Comparison of ENCODE assay signal across 8 mouse cellular contexts in the genomic region with DNA sequence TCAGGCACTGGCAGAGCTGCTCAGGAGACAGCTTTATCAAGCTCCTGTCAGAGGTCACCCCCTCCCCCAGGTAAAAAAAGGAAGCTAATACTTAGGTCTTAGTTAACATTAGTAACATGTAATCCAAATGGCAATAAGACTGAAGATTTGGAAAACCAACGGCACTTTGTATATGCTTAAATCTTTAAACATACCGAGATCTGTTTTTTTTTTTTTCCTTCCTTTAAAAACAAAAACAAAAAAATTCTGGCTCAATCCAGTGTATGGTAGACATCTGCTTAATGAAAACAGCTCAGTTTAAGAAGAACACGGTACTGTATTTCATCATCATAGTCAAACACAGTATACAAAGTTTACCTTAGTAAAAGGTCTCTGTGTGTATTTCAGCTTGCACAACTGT. TPM values are rescaled to one million over a fixed set of nuclear protein-coding genes. Genes with fewer than 3 reads are reported as not detected.
DNase-seq lines count a peak whose midpoint lies in the region; ATAC-seq lines count a peak whose summit lies in the region.

A gene (plus strand): TSS at position 301 of the 400 bp plus-strand sequence.

- peak within 1 kb of the TSS; percentile 87 for H3K4me2 ChIP-seq in forebrain, embryonic 11.5 days (ENCODE audit: low read depth, low read length, severe bottlenecking)
- peak within 1 kb of the TSS; percentile 92 for H3K4me2 ChIP-seq in intestine, embryonic 14.5 days (ENCODE audit: low read length)
- H3K4me2 ChIP-seq in midbrain, embryonic 13.5 days (replicated peaks) = peak within 1 kb of the TSS; percentile 95

- 64% methylated on average over 3 of the region's 3 CpGs for WGBS in forebrain, embryonic 11.5 days
- 36% methylated on average over 3 of the region's 3 CpGs for WGBS in intestine, embryonic 14.5 days
- 62% methylated on average over 3 of the region's 3 CpGs for WGBS in midbrain, embryonic 13.5 days

- H3K4me3 ChIP-seq in megakaryocyte, embryonic 14.5 days (replicated peaks) = peak within 1 kb of the TSS; percentile 98
- H3K4me3 ChIP-seq in forebrain, embryonic 11.5 days (ENCODE audit: low read depth, low read length) = peak within 1 kb of the TSS; percentile 58
- H3K4me3 ChIP-seq in intestine, embryonic 14.5 days (ENCODE audit: low read depth, low read length) = peak within 1 kb of the TSS; percentile 62
- H3K4me3 ChIP-seq in midbrain, embryonic 13.5 days (replicated peaks) = peak within 1 kb of the TSS; percentile 65

- H3K36me3 ChIP-seq in megakaryocyte, embryonic 14.5 days (replicated peaks; ENCODE audit: low read length) = no peaks in the 10 kb centered on the region
- no peaks in the 10 kb centered on the region for H3K36me3 ChIP-seq in forebrain, embryonic 11.5 days (ENCODE audit: control insufficient read depth, insufficient read depth, low read length)
- no peaks in the 10 kb centered on the region for H3K36me3 ChIP-seq in intestine, embryonic 14.5 days (ENCODE audit: control insufficient read depth, insufficient read depth, low read length)
- H3K36me3 ChIP-seq in midbrain, embryonic 13.5 days = no peaks in the 10 kb centered on the region

- peak within 1 kb of the TSS; percentile 64 for H3K27ac ChIP-seq in forebrain, embryonic 11.5 days (ENCODE audit: low read depth, low read length)
- H3K27ac ChIP-seq in intestine, embryonic 14.5 days (ENCODE audit: low read depth) = peak within 1 kb of the TSS; percentile 62; the same call in 1 of the 2 replicates
- H3K27ac ChIP-seq in midbrain, embryonic 13.5 days = no peak within 1 kb of the TSS

- H3K9me3 ChIP-seq in megakaryocyte, embryonic 14.5 days = no peaks in the 10 kb centered on the region
- no peaks in the 10 kb centered on the region for H3K9me3 ChIP-seq in forebrain, embryonic 11.5 days (ENCODE audit: control insufficient read depth, low read length)
- H3K9me3 ChIP-seq in intestine, embryonic 14.5 days (ENCODE audit: control insufficient read depth, low read length) = no peaks in the 10 kb centered on the region
- H3K9me3 ChIP-seq in midbrain, embryonic 13.5 days = no peaks in the 10 kb centered on the region

- H3K27me3 ChIP-seq in megakaryocyte, embryonic 14.5 days (replicated peaks) = no peaks in the 10 kb centered on the region
- H3K27me3 ChIP-seq in forebrain, embryonic 11.5 days (ENCODE audit: control insufficient read depth, insufficient read depth, low read length) = no peaks in the 10 kb centered on the region
- 0 out of 2 replicates have a peak, but pooled peaks cover 2% of the 10 kb centered on the region for H3K27me3 ChIP-seq in intestine, embryonic 14.5 days (replicated peaks; ENCODE audit: control insufficient read depth, insufficient read depth, low read length)
- H3K27me3 ChIP-seq in midbrain, embryonic 13.5 days = peaks cover 30% of the 10 kb centered on the region

- no peak for ATAC-seq in megakaryocyte, adult 5-6 weeks (ENCODE audit: poor library complexity, severe bottlenecking)
- ATAC-seq in forebrain, embryonic 11.5 days (replicated peaks; ENCODE audit: low FRiP score) = no peak
- ATAC-seq in intestine, embryonic 14.5 days (replicated peaks; ENCODE audit: low FRiP score, low TSS enrichment, low read depth) = no peak
- ATAC-seq in midbrain, embryonic 13.5 days = no peak

- DNase-seq in forebrain, embryonic 11.5 days (ENCODE audit: low spot score) = no peak
- DNase-seq in intestine, embryonic 14.5 days (ENCODE audit: low spot score) = no peak
- DNase-seq in cerebellum, postnatal 4 days (ENCODE audit: low spot score in 2 of 2) = no peak
- DNase-seq in spleen, postnatal 4 days (ENCODE audit: low spot score in 2 of 2) = no peak
- no peak for DNase-seq in right cerebral cortex, postnatal 14 days

- peak within 1 kb of the TSS; percentile 83 for H3K9ac ChIP-seq in forebrain, embryonic 11.5 days (ENCODE audit: low read length)
- H3K9ac ChIP-seq in intestine, embryonic 14.5 days (ENCODE audit: low read length) = peak within 1 kb of the TSS; percentile 53
- H3K9ac ChIP-seq in midbrain, embryonic 13.5 days (replicated peaks) = peak within 1 kb of the TSS; percentile 75

- H3K4me1 ChIP-seq in megakaryocyte, embryonic 14.5 days = peaks cover 37% of the 10 kb centered on the region
- peaks cover 3% of the 10 kb centered on the region; the same call in 1 of the 2 replicates for H3K4me1 ChIP-seq in forebrain, embryonic 11.5 days (replicated peaks; ENCODE audit: control insufficient read depth, insufficient read depth, low read length)
- 0 out of 2 replicates have a peak, but pooled peaks cover 4% of the 10 kb centered on the region for H3K4me1 ChIP-seq in intestine, embryonic 14.5 days (replicated peaks; ENCODE audit: control insufficient read depth, insufficient read depth, low read length)
- H3K4me1 ChIP-seq in midbrain, embryonic 13.5 days (replicated peaks) = peaks cover 21% of the 10 kb centered on the region

RNA-seq across cellular contexts. Expression of the gene that starts here (rescaled TPM):
- polyA plus RNA-seq in megakaryocyte, embryonic 14.5 days (2012; ENCODE audit: insufficient read depth, low replicate concordance) = 1.3 and 2.9 TPM in 2 replicates
- total RNA-seq in megakaryocyte, adult 5-6 weeks (2015) = 0.36 and 1.6 TPM in 2 replicates
- total RNA-seq in megakaryocyte, adult 5-6 weeks (2017) = 0.73 and 0.77 TPM in 2 replicates
- polyA plus RNA-seq in forebrain, embryonic 11.5 days (2014; fragmentation: Nextera tagmentation; extraction: Ambion mirVana) = 2.9 and 4.0 TPM in 2 replicates
- polyA plus RNA-seq in intestine, embryonic 14.5 days (2014; fragmentation: Nextera tagmentation; extraction: Ambion mirVana) = 2.9 and 3.0 TPM in 2 replicates
- polyA plus RNA-seq in midbrain, embryonic 13.5 days (2015; fragmentation: Nextera tagmentation; extraction: Ambion mirVana) = 3.3 and 3.9 TPM in 2 replicates
